Comparison of ENCODE assay signal across 25 mouse cellular contexts in genomic region chr7:130757326-130757865, GRCm38 (mm10). TPM values are rescaled to one million over a fixed set of nuclear protein-coding genes. Genes with fewer than 3 reads are reported as not detected.
DNase-seq lines count a peak whose midpoint lies in the region; ATAC-seq and TF ChIP-seq lines count a peak whose summit lies in the region.
"Had no signal": no experiment of that assay in that cellular context is flagged by ENCODE, and none has a peak within 500 bp of the region (broad histone marks: within the 10 kb centered on the region; RNA-seq: fewer than 3 reads in every experiment).

No protein-coding gene starts in this region.

- peak overlapping the region; percentile 40; the same call in 1 of the 2 replicates for H3K27ac ChIP-seq in hindbrain, embryonic 10.5 days
- H3K27ac ChIP-seq in hindbrain, postnatal 0 days, result no peak overlapping the region
- H3K27ac ChIP-seq in kidney, postnatal 0 days, result peak overlapping the region; percentile 68
- H3K27ac ChIP-seq: layer of hippocampus, adult 2 months; limb, embryonic 10.5 days; liver, embryonic 15.5 days; midbrain, embryonic 15.5 days; neural tube, embryonic 12.5 days had no signal

- ATAC-seq in hindbrain, postnatal 0 days, result no peak
- ATAC-seq in kidney, postnatal 0 days (replicated peaks; ENCODE audit: low FRiP score, low read depth), result no peak
- no peak for ATAC-seq in erythroid progenitor cell, adult 5-6 weeks (replicated peaks; ENCODE audit: low FRiP score, poor library complexity, severe bottlenecking)
- ATAC-seq: inflammation-experienced regulatory T-cells, adult 6 months; midbrain, embryonic 15.5 days had no signal

- no peaks in the 10 kb centered on the region for H3K9me3 ChIP-seq in hindbrain, embryonic 10.5 days
- H3K9me3 ChIP-seq in hindbrain, postnatal 0 days (ENCODE audit: low read length), result no peaks in the 10 kb centered on the region
- H3K9me3 ChIP-seq in kidney, postnatal 0 days (replicated peaks; ENCODE audit: low read length), result no peaks in the 10 kb centered on the region
- H3K9me3 ChIP-seq: heart, embryonic 15.5 days; hindbrain, embryonic 13.5 days; limb, embryonic 10.5 days; liver, embryonic 15.5 days; midbrain, embryonic 15.5 days; neural tube, embryonic 12.5 days had no signal

- no peak overlapping the region for H3K4me2 ChIP-seq in hindbrain, postnatal 0 days (ENCODE audit: low read depth, low read length)
- H3K4me2 ChIP-seq in kidney, postnatal 0 days (ENCODE audit: low read length), result no peak overlapping the region
- H3K4me2 ChIP-seq: heart, embryonic 15.5 days; hindbrain, embryonic 13.5 days; liver, embryonic 15.5 days; midbrain, embryonic 15.5 days; neural tube, embryonic 12.5 days had no signal

- no peak for TF ChIP-seq CTCF in hindbrain, postnatal 0 days (IDR thresholded peaks at IDR 0.05; ENCODE audit: low read depth)
- no peak for TF ChIP-seq CTCF in kidney, postnatal 0 days (IDR thresholded peaks at IDR 0.05; ENCODE audit: low read depth)

- peaks cover 31% of the 10 kb centered on the region for H3K4me1 ChIP-seq in hindbrain, embryonic 10.5 days (replicated peaks)
- H3K4me1 ChIP-seq in hindbrain, postnatal 0 days (ENCODE audit: insufficient read depth, low read length), result no peaks in the 10 kb centered on the region
- 0 out of 2 replicates have a peak, but pooled peaks cover 3% of the 10 kb centered on the region for H3K4me1 ChIP-seq in kidney, postnatal 0 days (replicated peaks; ENCODE audit: insufficient read depth, low read length)
- H3K4me1 ChIP-seq: limb, embryonic 10.5 days; liver, embryonic 15.5 days; midbrain, embryonic 15.5 days had no signal

- no peak overlapping the region for H3K9ac ChIP-seq in hindbrain, postnatal 0 days (replicated peaks; ENCODE audit: low read length)
- no peak overlapping the region for H3K9ac ChIP-seq in kidney, postnatal 0 days (ENCODE audit: low read depth, low read length)
- H3K9ac ChIP-seq: heart, embryonic 15.5 days; hindbrain, embryonic 13.5 days; liver, embryonic 15.5 days; midbrain, embryonic 15.5 days; neural tube, embryonic 12.5 days had no signal

- H3K36me3 ChIP-seq in hindbrain, embryonic 10.5 days, result peaks cover 90% of the 10 kb centered on the region
- H3K36me3 ChIP-seq in hindbrain, postnatal 0 days (ENCODE audit: insufficient read depth, low read length), result peaks cover 37% of the 10 kb centered on the region
- H3K36me3 ChIP-seq in kidney, postnatal 0 days (ENCODE audit: insufficient read depth, low read length), result peaks cover 12% of the 10 kb centered on the region
- H3K36me3 ChIP-seq: liver, embryonic 15.5 days had no signal

- H3K27me3 ChIP-seq in hindbrain, embryonic 10.5 days (ENCODE audit: insufficient read depth, poor library complexity, severe bottlenecking), result no peaks in the 10 kb centered on the region
- H3K27me3 ChIP-seq in hindbrain, postnatal 0 days (ENCODE audit: insufficient read depth, low read length), result no peaks in the 10 kb centered on the region
- no peaks in the 10 kb centered on the region for H3K27me3 ChIP-seq in kidney, postnatal 0 days (ENCODE audit: insufficient read depth, low read length)
- H3K27me3 ChIP-seq: heart, embryonic 15.5 days; hindbrain, embryonic 13.5 days; liver, embryonic 15.5 days; midbrain, embryonic 15.5 days; neural tube, embryonic 12.5 days had no signal

- WGBS in hindbrain, embryonic 10.5 days, result 84% methylated on average over 11 of the region's 11 CpGs
- WGBS in hindbrain, postnatal 0 days, result 82% methylated on average over 11 of the region's 11 CpGs
- WGBS in kidney, postnatal 0 days, result 76% methylated on average over 11 of the region's 11 CpGs

- peak; percentile 87 for DNase-seq in heart, adult 11 months
- DNase-seq in heart, adult 18-20 months, result no peak
- DNase-seq in hindbrain, embryonic 10.5 days (ENCODE audit: low spot score), result no peak
- DNase-seq in hindbrain, postnatal 0 days (ENCODE audit: low spot score), result no peak
- peak; percentile 31 for DNase-seq in kidney, postnatal 0 days (ENCODE audit: low spot score)
- no peak for DNase-seq in kidney, adult 9 months
- DNase-seq in kidney, postnatal 36 days, result peak; percentile 30 to 63
- DNase-seq: cerebellum, adult 11-12 months; cerebellum, postnatal 10 days; liver; retina, postnatal 1 day; right cerebral cortex, postnatal 25 days; spleen, adult 18-20 months had no signal

- no peak overlapping the region for H3K4me3 ChIP-seq in hindbrain, embryonic 10.5 days
- H3K4me3 ChIP-seq in hindbrain, postnatal 0 days (ENCODE audit: low read length), result no peak overlapping the region
- no peak overlapping the region for H3K4me3 ChIP-seq in kidney, postnatal 0 days (replicated peaks; ENCODE audit: low read depth, low read length)
- H3K4me3 ChIP-seq: heart, embryonic 15.5 days; hindbrain, embryonic 13.5 days; layer of hippocampus, adult 2 months; limb, embryonic 10.5 days; liver, embryonic 15.5 days; midbrain, embryonic 15.5 days; neural tube, embryonic 12.5 days had no signal

RNA-seq across cellular contexts. Expression of gene Btbd16, which starts 16.5 kb away (rescaled TPM):
- under 1 TPM in 1 of 2 experiments, not detected in 1; 0.36 TPM for total RNA-seq in heart, adult 18-20 months (2021)
- not detected in 2 replicates for polyA plus RNA-seq in hindbrain, embryonic 10.5 days (2016; fragmentation: Nextera tagmentation; extraction: Ambion mirVana)
- total RNA-seq in hindbrain, postnatal 0 days (2014; rRNA removed), result not detected in 2 replicates
- 0.10 and 0.18 TPM in 2 replicates for polyA plus RNA-seq in hindbrain, postnatal 0 days (2015; fragmentation: Nextera tagmentation; extraction: Ambion mirVana)
- not detected in 2 replicates for polyA plus RNA-seq in kidney, postnatal 0 days (2015; fragmentation: Nextera tagmentation; extraction: Ambion mirVana)
- total RNA-seq in erythroid progenitor cell, adult 5-6 weeks (2015; ENCODE audit: low replicate concordance), result not detected in 2 replicates
- total RNA-seq in erythroid progenitor cell, adult 5-6 weeks (2017; ENCODE audit: low replicate concordance), result not detected in 2 replicates
- total RNA-seq: adrenal gland, adult 18-20 months had no signal
- polyA plus RNA-seq: embryonic facial prominence, embryonic 11.5 days; forebrain, embryonic 11.5 days; limb, embryonic 10.5 days; liver, embryonic 15.5 days; midbrain, embryonic 15.5 days had no signal

Comparison
In these comparisons a context has a peak if more than half of its experiments do, and no peak if none do; other contexts are left out.
1. DNase-seq: peak in heart, adult 11 months (single experiment), kidney, postnatal 0 days (single experiment) and kidney, postnatal 36 days (2 of 2); none in heart, adult 18-20 months (0 of 2), hindbrain, embryonic 10.5 days (single experiment), hindbrain, postnatal 0 days (single experiment) and kidney, adult 9 months (single experiment).